Mouse (Mus musculus) hindbrain, embryonic 14.5 days (tissue): ENCODE results near the gene Hormad1. TPM values are rescaled to one million over a fixed set of nuclear protein-coding genes. Genes with fewer than 3 reads are reported as not detected.

Experiments used
- ATAC-seq: fragments of 200-750 bp; cut with Nextera tagmentation; 2 replicates; pipeline ENCODE4 v1.8.0; 2017; ENCODE audit warnings: moderate number of reproducible peaks, mild to moderate bottlenecking, moderate TSS enrichment, moderate library complexity; ENCODE audit not compliant: low FRiP score
- DNase-seq: peaks from one replicate; pipeline ENCODE4 v3.0.0-alpha.2; 2015; ENCODE audit warnings: low spot score
- H3K27ac ChIP-seq: fragments of 300-500 bp; sonication (generic); 2 replicates; pipeline ENCODE4 v1.5.1; 2014; ENCODE audit warnings: mild to moderate bottlenecking, moderate library complexity
- H3K27me3 ChIP-seq: fragments of 300-500 bp; sonication (generic); 2 replicates; pipeline ENCODE4 v1.6.1; 2014; ENCODE audit warnings: mild to moderate bottlenecking, low read length, mixed read lengths; ENCODE audit not compliant: control insufficient read depth, insufficient read depth
- H3K36me3 ChIP-seq: fragments of 300-500 bp; sonication (generic); replicated peaks from 2 replicates; pipeline ENCODE4 v1.6.1; 2014; ENCODE audit not compliant: control insufficient read depth, insufficient read depth
- H3K4me1 ChIP-seq: fragments of 300-500 bp; sonication (generic); replicated peaks from 2 replicates; pipeline ENCODE4 v1.6.1; 2014; ENCODE audit warnings: antibody characterized with exemption, low read length, mixed read lengths; ENCODE audit not compliant: control insufficient read depth, insufficient read depth
- H3K4me2 ChIP-seq: fragments of 300-500 bp; sonication (generic); replicated peaks from 2 replicates; pipeline ENCODE4 v1.6.1; 2014; ENCODE audit warnings: mild to moderate bottlenecking, moderate library complexity
- H3K4me3 ChIP-seq: fragments of 300-500 bp; sonication (generic); replicated peaks from 2 replicates; pipeline ENCODE4 v1.5.1; 2014; ENCODE audit warnings: mild to moderate bottlenecking, low read length
- H3K9ac ChIP-seq: fragments of 300-500 bp; sonication (generic); 2 replicates; pipeline ENCODE4 v1.6.1; 2014
- H3K9me3 ChIP-seq: fragments of 300-500 bp; sonication (generic); 2 replicates; pipeline ENCODE4 v1.6.1; 2016; ENCODE audit warnings: low read length; ENCODE audit not compliant: control insufficient read depth
- WGBS: fragments of 180-500 bp; shearing (Covaris S2); extraction: QIAGEN DNeasy Blood & Tissue Kit; methylation state at CpG from one replicate; pipeline ENCODE4 v1.1.7; 2014; 5-methylcytosine and 5-hydroxymethylcytosine counted together
- polyA plus RNA-seq: library from polyadenylated mRNA; unstranded; fragments of >200 nt; fragmentation: Nextera tagmentation; extraction: Ambion mirVana; gene quantifications from 2 replicates; pipeline ENCODE4 v1.2.1, GENCODE M21; 2014

The Hormad1 gene
- polyA plus RNA-seq, 1 experiment from 2014 or later = not detected

DNA sequence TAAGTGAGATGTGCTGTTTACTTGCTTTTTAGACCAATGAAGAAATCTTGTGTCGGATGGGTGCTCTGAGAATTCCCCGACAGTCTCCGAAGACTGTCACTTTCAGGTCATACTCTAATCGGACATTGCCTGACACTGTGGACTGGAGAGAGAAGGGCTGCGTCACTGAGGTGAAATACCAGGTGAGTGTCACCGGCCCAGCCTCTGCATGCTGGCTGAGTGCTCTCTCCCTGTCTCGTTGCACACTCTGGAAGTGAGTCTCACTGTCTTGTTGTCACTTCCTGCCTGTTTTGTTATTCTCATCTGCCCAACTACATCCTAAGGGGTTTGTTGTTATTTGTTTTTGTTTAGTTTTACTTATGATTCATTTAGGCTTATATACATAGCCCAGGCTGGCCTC is 16.5 kb upstream of the Hormad1 start:
- DNase-seq (no peak), ATAC-seq (no peak)
- Histone ChIP-seq H3K4me2 (no peak overlapping the region), H3K4me3 (no peak overlapping the region), H3K36me3 (no peaks in the 10 kb centered on the region), H3K27ac (no peak overlapping the region), H3K9me3 (no peaks in the 10 kb centered on the region), H3K27me3 (no peaks in the 10 kb centered on the region), H3K4me1 (no peaks in the 10 kb centered on the region), H3K9ac (no peak overlapping the region)
- 81% methylated on average over 7 of the region's 7 CpGs for WGBS

DNA sequence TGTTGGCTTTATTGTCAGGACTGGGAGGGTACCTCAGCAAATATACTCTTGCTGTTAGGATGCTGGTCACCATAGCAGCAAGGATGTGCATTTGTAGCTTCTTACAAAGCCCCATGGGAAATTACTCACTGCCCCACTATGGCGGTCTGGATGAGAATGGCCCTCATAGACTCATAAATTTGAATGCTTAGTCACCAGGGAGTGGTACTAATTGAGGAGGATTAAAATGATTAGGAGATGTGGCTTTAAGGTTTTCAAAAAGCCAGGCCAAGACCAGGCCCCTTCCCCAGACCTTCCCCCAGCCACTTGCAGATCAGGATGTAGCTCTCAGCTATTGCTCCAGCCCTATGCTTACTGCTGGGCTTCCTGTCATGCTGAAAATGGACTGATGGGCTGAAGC is 9.3 kb upstream of the Hormad1 start:
- no peak overlapping the region for H3K27ac ChIP-seq
- H3K36me3 ChIP-seq = no peaks in the 10 kb centered on the region
- no peaks in the 10 kb centered on the region for H3K4me1 ChIP-seq
- no peaks in the 10 kb centered on the region for H3K9me3 ChIP-seq
- 44% methylated on average over 1 of the region's 1 CpGs for WGBS
- no peak overlapping the region for H3K9ac ChIP-seq
- H3K4me3 ChIP-seq = no peak overlapping the region
- no peak overlapping the region for H3K4me2 ChIP-seq
- no peaks in the 10 kb centered on the region for H3K27me3 ChIP-seq
- ATAC-seq (no peak), DNase-seq (no peak)

DNA sequence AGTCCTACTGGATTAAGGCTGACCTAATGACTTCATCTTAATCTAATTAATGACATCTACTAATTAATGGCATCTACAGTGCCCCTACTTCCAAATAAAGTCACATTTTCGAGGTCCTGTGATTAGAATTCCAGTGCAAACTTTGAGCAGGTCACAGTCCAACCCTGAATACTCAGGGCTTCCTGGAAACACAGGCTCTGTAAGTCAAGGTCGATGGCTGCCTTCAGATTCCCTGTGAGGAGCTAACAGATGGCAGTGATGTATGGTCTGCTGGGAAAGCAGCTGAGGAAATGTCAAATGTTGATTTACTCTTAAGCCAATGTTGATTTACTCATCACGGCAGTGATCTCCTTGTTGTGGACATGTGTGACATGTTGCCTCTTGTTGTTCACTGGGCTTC is 5.5 kb upstream of the Hormad1 start:
- no peak overlapping the region for H3K4me3 ChIP-seq
- H3K27me3 ChIP-seq = no peaks in the 10 kb centered on the region
- 71% methylated on average over 3 of the region's 3 CpGs for WGBS
- DNase-seq (no peak), ATAC-seq (no peak)
- no peaks in the 10 kb centered on the region for H3K9me3 ChIP-seq
- no peaks in the 10 kb centered on the region for H3K36me3 ChIP-seq
- no peak overlapping the region for H3K9ac ChIP-seq
- no peak overlapping the region for H3K27ac ChIP-seq
- H3K4me1 ChIP-seq = no peaks in the 10 kb centered on the region
- no peak overlapping the region for H3K4me2 ChIP-seq

DNA sequence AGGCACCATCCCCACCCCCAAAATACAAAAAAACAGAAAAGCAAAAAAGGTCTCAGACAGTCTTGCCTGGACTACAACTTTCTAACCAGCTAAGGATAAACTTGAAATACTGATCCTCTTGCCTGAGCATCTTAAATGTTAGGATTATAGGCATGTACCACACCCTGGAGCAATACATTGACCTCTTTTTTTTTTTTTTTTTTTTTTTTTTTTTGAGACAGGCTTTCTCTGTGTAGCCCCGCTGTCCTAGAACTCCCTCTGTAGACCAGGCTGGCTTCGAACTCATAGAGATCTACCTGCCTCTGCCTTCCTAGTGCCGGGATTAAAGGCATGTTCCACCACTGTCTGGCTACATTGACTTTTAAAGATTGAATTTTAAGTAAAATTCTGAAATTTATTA is 1.3 kb downstream of the Hormad1 start:
- Histone ChIP-seq H3K4me2 (no peak overlapping the region), H3K27me3 (no peaks in the 10 kb centered on the region), H3K27ac (no peak overlapping the region), H3K4me1 (no peaks in the 10 kb centered on the region), H3K9ac (no peak overlapping the region), H3K36me3 (no peaks in the 10 kb centered on the region), H3K4me3 (no peak overlapping the region), H3K9me3 (no peaks in the 10 kb centered on the region)
- ATAC-seq (no peak), DNase-seq (no peak)
- WGBS = 96% methylated on average over 3 of the region's 3 CpGs

DNA sequence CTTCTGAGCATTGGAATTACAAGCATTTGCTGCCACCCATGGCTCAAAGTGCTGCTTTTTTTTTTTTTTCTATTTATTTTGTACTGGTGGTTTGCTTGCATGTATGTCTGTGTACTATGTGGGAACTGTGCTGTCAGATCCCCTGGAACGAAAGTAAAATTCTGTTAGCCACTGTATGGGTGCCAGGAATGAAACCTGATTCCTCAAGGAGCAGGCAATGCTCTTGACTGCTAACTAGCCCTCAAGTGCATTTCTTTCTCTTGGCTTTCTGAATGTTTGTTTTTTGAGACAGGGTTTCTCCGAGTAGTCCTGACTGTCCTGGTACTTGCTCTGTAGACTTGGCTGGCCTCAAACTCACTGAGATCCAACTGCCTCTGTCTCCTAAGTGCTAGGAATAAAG is 2.3 kb downstream of the Hormad1 start:
- no peak overlapping the region for H3K27ac ChIP-seq
- ATAC-seq = no peak
- H3K9ac ChIP-seq = no peak overlapping the region
- WGBS = 75% methylated on average over 2 of the region's 2 CpGs
- no peak for DNase-seq
- no peaks in the 10 kb centered on the region for H3K4me1 ChIP-seq
- H3K4me3 ChIP-seq = no peak overlapping the region
- no peak overlapping the region for H3K4me2 ChIP-seq
- no peaks in the 10 kb centered on the region for H3K27me3 ChIP-seq
- no peaks in the 10 kb centered on the region for H3K36me3 ChIP-seq
- no peaks in the 10 kb centered on the region for H3K9me3 ChIP-seq

DNA sequence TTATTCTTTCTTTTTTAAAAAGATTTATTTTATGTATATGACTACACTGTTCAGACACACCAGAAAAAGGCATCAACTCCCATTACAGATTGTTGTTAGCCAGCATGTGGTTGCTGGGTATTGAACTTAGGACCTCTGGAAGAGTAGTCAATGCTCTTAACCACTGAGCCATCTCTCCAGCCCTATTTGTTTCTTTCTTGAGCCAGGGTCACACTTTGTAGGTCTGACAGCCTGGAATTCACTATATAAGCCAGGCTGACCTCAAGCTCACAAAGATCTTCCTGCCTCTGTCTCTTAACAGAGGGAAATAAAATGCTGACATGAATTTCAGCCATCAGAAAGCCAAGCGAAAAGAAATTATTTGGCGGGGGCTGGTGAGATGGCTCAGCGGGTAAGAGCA is 10.1 kb downstream of the Hormad1 start:
- H3K4me1 ChIP-seq = no peaks in the 10 kb centered on the region
- no peak overlapping the region for H3K9ac ChIP-seq
- H3K4me2 ChIP-seq = no peak overlapping the region
- H3K9me3 ChIP-seq = no peaks in the 10 kb centered on the region
- no peak overlapping the region for H3K4me3 ChIP-seq
- no peaks in the 10 kb centered on the region for H3K36me3 ChIP-seq
- ATAC-seq (no peak), DNase-seq (no peak)
- H3K27me3 ChIP-seq = no peaks in the 10 kb centered on the region
- 96% methylated on average over 3 of the region's 3 CpGs for WGBS
- H3K27ac ChIP-seq = no peak overlapping the region

DNA sequence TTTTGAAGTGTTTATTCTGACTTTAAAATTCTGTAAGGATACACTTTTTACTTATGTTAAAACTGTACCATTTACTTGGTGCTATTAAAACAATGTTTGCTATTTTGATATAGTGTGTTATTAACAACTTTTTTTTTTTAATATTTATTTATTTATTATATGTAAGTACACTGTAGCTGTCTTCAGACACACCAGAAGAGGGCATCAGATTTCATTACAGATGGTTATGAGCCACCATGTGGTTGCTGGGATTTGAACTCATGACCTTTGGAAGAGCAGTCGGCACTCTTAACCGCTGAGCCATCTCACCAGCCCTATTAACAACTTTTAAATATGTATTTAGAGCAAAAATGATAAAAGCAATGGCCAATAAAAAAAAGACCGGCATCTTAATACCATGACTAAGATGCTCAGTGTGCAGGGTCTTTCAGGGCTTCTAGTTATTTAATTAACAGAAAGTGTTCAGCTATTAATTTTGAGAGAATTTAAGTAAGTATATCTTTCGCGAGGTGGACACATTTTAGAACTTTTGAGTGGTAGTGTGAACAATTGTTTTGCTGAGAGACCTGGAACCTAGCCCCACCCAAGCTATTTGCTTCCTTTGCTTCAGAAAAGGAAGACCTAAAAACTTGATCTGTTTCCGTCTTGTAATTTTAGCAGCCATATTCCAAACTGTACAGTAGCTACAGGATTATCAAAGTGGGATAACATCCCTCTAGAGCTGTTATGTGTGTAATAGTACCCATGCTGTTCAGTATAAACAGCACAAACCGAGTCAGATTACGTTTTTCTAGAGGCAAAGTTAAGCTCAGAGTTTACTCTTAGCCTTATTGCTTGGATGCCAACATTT is 28.5 kb downstream of the Hormad1 start:
- H3K4me2 ChIP-seq = peak overlapping the region; percentile 61
- H3K4me1 ChIP-seq = peaks cover 9% of the 10 kb centered on the region; the same call in 1 of the 2 replicates
- DNase-seq (no peak), ATAC-seq (no peak)
- peak overlapping the region; percentile 26 for H3K4me3 ChIP-seq
- 52% methylated on average over 8 of the region's 8 CpGs for WGBS
- peaks cover 14% of the 10 kb centered on the region for H3K36me3 ChIP-seq
- no peaks in the 10 kb centered on the region for H3K9me3 ChIP-seq
- peak overlapping the region; percentile 17; the same call in 1 of the 2 replicates for H3K9ac ChIP-seq
- H3K27ac ChIP-seq = peak overlapping the region; percentile 62
- H3K27me3 ChIP-seq = no peaks in the 10 kb centered on the region

DNA sequence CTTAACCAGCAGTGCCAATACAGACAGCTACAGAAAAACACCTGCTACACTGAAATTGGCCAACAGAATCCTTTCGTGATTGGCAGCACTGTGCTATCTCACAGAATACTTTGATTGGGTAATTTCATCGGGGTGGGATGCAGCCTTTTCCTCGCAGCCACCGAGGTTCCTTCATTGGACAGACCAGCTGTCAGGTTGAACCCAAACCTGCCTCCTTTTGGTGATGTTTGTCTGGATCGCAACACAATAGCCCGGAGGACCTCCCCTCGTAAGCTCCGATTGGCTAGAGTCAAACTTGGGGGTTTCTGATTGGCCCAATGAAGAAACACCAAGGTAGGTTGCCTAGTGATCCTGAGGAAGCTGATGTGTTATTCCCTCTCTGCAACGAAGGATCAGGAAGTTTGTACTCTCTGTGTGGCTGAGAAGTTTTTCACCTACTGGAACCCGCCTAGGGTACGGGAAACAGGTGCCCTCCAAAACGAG is 29.2 kb downstream of the Hormad1 start, which contains the start of gene Golph3l:
Golph3l (plus strand) TSS at position 331 of the 483 bp plus-strand sequence.
- Histone ChIP-seq H3K27me3 (no peaks in the 10 kb centered on the region), H3K9ac (peak within 1 kb of the TSS; percentile 63), H3K4me1 (peaks cover 9% of the 10 kb centered on the region; the same call in 1 of the 2 replicates), H3K36me3 (peaks cover 21% of the 10 kb centered on the region), H3K27ac (peak within 1 kb of the TSS; percentile 62), H3K4me3 (peak within 1 kb of the TSS; percentile 63), H3K9me3 (no peaks in the 10 kb centered on the region), H3K4me2 (peak within 1 kb of the TSS; percentile 88)
- DNase-seq = peak; percentile 98
- peak; percentile 100 for ATAC-seq
- under 1% methylated on average over 12 of the region's 12 CpGs for WGBS

DNA sequence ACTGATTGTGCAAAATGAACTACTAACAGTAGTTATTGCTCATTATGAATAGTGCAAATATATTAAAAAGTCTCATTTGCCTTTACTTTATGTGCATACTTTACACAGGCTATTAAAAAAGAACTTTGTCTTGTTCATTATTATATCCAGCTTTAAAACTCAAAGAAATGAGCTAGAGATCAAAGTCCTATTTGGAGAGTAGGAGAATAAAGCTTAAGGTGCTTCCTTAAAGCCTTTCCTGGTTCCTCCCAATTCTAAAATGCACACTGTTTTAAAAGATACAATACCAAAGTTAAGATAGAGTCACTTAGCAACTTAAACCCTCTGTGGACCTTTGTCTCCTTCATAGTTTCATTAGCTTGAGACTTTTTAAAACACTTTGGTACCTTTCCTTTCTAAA is 39.3 kb downstream of the Hormad1 start:
- no peak for DNase-seq
- Histone ChIP-seq H3K27me3 (no peaks in the 10 kb centered on the region), H3K36me3 (peaks cover 48% of the 10 kb centered on the region), H3K4me2 (no peak overlapping the region), H3K4me1 (no peaks in the 10 kb centered on the region), H3K27ac (no peak overlapping the region), H3K9me3 (no peaks in the 10 kb centered on the region), H3K4me3 (no peak overlapping the region), H3K9ac (no peak overlapping the region)
- ATAC-seq = no peak
